Mouse (Mus musculus): ENCODE data around the gene Isy1.

The Isy1 gene

DNA sequence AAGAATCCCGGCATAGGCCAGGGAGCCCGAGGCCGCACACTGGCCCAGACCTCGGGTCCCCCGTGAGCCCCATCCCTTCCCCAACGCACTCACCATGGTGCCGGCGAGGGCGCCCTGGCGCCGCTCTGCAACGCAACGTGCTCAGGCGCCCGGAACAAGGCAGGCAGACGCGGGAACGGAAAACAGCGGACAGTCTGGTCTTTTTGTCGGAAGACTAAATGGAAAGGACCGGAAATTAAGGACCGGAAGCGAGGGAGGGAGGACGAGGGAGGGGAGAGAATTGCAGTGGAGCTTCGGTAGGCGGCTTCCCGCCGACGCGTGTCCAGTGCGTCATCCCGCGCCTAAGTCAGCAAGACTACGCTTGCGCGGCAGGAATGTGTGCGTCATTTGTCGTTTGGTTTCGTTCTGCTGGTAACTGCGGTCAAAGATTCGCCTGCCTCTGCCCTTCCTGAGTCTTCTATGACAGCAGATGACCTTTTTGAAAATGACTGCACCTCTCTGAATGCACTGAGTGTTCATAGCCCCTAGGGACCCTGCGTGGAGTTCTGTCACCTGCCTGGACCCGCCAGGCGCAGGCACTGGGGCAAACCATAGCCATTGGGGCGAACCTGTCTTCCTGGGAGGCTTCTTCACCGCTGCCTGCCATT, at the start of gene Isy1:
TSS of gene Isy1 (minus strand) at position 248 of the 647 bp plus-strand sequence.
- CTCF ChIA-PET = interaction anchor here (0.8 kb wide), 1 partner anchor 11 kb away, joined by 3 read pairs; no protein-coding TSS in a partner anchor

DNA sequence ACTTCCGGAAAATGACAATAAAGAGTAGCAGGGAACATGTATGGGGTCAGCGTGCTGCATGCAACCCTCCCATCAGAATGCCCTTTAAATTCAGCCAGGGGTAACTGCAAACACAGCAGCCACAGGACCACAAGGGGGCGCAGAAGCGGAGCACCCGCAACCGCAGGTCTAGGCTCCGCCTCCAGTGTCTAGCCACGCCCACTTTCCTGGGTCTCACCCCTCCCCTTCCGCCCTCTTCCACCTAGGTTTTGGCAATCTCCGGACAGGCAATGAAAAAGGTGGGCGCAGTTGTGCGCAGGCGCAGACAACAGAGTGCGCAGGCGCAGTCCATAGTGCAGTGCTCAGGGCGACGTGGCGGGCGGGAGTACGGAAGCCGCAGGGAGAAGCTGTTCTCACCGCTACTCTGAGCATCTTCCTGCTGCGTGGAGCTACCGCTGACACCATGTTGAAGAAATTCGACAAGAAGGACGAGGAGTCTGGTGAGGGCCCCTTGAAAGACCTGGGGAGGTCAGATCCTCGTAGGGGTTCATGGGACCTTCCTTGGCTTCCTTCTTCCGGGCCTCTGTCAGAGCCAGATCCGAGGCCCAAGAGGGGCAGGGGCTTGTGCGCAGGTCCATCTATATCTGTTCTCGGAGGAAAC, 49.1 kb upstream of the Isy1 start, which contains the start of gene Copg1:
TSS of gene Copg1 (plus strand) at position 221 of the 640 bp plus-strand sequence.
- CTCF ChIA-PET = no interaction called here

GRCm38 (mm10) chr6:87886721-87887120, 48.1 kb upstream of the Isy1 start:
- CTCF ChIA-PET = interaction anchor here (0.8 kb wide), 1 partner anchor 177 kb away, joined by 3 read pairs; no protein-coding TSS in a partner anchor

- CTCF ChIA-PET = interaction anchor here (0.6 kb wide), 1 partner anchor 547 kb away, joined by 3 read pairs; no protein-coding TSS in a partner anchor
Measured at GRCm38 (mm10) chr6:87882816-87883215, 44.2 kb upstream of the Isy1 start.

GRCm38 (mm10) chr6:87882221-87882620, 43.6 kb upstream of the Isy1 start:
- CTCF ChIA-PET = interaction anchor here (0.6 kb wide), 1 partner anchor 548 kb away, joined by 3 read pairs; no protein-coding TSS in a partner anchor

DNA sequence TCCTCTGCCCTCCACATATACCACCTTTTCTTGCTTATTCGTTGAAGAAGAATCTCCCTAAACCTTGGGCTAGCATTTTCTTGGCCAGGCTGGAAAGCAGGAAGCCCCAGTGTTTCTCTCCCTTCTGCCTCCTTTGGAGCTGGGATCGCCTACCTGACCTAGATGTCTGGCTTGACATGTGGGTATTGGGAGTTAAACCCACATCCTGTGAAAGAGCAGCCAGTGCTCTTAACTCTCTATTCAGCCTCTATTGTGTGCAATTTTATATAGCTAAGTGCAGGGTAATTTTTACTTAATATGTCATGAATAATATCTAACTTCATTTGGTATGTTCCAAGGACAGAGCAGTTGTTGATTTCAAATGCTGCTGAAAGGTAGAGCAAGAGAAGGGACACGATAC, 41.0 kb upstream of the Isy1 start:
- CTCF ChIA-PET = interaction anchor here (0.5 to 0.7 kb wide), 3 partner anchors 36 to 981 kb away, joined by 3 to 12 read pairs (median 4); no protein-coding TSS in a partner anchor

DNA sequence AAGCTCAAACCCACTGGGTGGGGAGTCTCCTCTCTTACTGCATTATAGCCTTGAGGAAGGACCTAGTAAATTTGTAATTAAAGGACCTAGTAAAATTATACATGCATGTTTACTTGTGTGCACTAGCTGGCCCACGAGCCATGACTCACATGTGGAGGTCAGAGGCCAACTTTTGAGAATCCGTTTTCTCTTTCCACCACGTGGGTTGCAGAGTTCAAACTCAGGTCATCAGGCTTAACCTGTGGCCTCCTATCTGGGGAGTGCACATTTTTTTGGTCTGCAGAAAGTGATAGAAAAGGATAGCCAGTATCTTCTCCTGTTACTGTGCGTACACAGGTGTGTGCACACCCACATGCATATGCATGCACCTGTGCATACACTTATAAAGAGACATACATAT, 40.4 kb upstream of the Isy1 start:
- CTCF ChIA-PET = interaction anchor here (0.6 kb wide), 1 partner anchor 980 kb away, joined by 4 read pairs; no protein-coding TSS in a partner anchor

DNA sequence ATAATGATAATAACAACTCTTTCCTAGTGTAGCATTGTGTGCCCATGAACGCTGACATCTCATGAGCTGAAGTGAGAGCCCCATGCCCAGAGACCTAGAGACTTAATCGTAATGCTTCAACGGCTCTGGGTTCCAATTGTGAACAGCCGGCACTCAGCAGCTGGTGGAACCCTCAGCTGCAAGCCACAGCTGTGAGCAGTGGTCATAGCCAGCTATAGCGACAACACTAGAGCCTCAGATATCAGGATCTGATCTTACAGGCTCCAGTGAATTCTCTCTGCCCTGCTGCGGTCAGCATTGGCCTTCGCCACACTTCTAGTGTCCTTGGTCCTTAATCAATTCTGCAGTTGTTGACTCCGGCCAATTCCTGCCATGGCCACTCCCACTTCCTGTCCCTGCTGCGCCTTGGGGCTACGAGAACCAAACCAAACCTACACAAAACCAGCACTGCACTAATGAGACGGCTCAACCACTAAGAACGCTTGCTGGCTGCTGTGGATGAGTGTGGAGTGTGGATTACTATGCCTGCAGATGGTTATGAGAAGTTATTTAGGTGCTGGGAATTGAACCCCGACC, 37.6 kb upstream of the Isy1 start:
- CTCF ChIA-PET = no interaction called here

DNA sequence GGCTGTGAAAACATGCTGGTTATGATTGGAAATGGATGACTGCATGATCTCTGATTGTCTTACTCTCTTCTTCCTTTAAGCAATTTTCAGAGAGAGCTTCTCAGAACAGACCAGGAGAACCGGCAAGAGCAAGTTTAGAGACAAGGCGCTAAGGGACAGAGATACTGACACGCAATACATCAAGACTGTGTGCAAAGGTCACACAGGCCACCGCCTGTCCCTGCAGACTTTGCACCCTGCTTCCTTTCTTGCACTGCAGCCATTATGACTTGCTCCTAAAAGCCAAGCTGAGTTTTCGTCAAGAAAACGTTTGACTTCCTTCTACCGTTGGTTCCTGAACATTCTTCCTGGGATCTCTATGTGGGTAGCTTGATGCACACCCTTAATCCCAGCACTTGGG, 37.0 kb upstream of the Isy1 start:
- CTCF ChIA-PET = no interaction called here

DNA sequence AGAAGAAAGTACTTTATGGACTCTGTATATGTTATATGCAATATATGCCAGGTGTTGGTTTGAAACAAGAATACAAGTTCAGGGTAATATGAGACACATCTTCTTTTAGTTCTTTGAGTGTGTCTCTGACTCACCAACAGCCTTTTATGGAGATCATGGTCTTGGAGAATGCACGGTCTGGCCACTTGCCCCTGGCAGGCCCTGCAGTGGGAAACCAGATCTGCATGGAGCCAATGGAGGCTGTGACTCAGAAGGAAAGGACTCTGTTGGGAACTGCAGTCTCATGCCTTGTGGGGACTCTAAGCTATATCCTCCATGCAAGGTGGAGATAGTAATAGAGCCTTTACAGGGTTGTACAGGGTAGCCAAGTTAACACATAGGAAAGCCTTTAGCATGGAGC, 36.5 kb upstream of the Isy1 start:
- CTCF ChIA-PET = no interaction called here

DNA sequence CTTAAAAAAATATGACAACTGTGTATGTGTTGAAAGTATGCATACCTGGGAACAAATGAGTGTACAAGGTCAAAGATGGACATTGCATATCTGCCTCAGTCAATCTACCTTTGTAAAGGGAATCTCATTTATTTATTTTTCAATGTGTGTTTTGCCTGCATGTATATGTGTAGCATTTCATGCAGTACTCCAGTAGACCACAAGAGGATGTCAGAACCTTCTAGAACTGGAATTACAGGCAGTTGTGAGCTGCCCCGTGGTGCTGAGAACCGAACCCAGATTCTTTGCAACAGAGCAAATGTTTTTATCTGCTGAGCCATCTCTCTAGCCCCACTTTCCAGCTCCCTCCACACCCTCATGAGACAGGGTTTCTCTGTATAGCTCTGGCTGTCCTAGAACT, 35.4 kb upstream of the Isy1 start:
- CTCF ChIA-PET = no interaction called here

GRCm38 (mm10) chr6:87873104-87873503, 34.5 kb upstream of the Isy1 start:
- CTCF ChIA-PET = no interaction called here

DNA sequence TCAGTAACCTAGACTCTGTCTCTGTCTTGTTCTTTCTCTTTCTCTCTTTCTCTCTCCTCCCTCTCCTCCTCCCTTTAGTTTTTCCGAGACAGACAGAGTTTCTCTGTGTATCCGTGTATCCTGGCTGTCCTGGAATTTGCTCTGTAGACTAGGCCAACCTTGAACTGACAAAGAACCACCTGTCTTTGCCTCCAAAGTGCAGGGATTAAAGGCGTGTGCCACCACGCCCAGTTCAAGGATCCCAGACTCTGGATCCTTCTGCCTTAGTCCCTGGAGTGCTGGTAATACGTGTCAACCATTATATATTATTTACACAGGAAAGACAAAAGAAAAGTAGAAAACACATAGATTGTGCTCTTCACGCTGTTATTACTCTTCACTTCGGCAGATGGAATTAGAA, 32.6 kb upstream of the Isy1 start:
- CTCF ChIA-PET = no interaction called here

- CTCF ChIA-PET = no interaction called here
Measured at GRCm38 (mm10) chr6:87870440-87870839, 31.8 kb upstream of the Isy1 start.

GRCm38 (mm10) chr6:87868871-87869506, 30.4 kb upstream of the Isy1 start:
- CTCF ChIA-PET = no interaction called here

- CTCF ChIA-PET = no interaction called here
Measured at GRCm38 (mm10) chr6:87867256-87867655, 28.7 kb upstream of the Isy1 start.

DNA sequence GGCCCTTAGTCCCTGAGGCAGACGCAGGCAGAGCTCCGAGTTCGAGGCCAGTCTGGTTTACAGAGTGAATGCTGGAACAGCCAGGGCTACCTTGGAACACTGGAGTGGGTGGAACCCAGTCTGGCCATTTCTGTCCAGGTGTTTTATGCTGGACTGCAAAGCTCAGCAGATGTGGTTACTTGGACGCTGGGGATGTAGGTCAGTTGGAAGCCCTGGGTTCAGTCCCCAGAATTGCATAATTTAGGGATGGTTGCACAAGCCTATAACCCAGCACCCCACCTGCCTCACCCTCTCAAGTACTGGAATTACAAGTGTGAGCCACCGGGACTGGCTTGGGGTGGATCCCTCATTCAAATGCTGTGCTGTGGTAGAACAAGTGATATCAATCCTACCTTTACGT, 27.6 kb upstream of the Isy1 start:
- CTCF ChIA-PET = no interaction called here

DNA sequence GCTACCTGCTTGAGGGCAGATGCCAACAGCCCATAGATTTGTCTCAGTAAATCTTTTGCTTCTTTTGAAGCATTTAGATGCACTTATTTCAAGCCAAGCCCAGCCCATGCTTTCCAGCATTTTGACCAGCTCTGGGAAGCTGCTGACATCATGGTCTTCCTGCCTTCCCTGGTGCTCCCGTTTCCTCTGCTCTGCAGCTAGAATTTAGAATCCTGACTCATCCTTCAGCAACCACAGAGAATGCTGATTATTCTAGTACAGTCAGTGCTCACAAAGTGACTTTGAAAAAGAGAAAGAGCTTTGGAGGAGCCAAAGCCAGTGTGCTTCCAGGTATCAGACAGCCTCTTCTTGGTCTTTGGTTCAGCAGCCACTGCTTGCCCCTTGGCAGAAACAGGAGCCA, 18.5 kb upstream of the Isy1 start:
- CTCF ChIA-PET = no interaction called here

DNA sequence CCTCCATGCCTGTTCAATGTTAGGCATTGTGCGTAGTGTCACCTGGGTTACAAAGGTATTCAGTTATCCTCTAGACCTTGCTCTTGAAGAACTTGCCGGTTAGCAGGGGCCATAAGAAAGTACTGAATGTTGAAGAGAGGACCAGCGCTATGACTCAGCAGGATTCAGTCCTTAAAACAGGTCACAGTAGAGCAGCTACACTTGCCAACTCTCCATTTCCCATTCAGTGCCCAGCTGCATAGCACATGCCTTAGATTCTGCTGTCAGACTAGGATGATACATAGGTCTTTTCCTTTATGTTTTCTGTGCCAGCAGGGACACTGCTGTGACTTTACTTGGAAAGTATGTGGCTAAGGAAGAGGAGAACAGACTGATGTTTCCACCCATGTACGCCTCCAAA, 14.8 kb upstream of the Isy1 start:
- CTCF ChIA-PET = no interaction called here

GRCm38 (mm10) chr6:87851871-87852270, 13.3 kb upstream of the Isy1 start:
- CTCF ChIA-PET = interaction anchor here (0.5 to 0.6 kb wide), 3 partner anchors 31 to 1317 kb away, joined by 3 to 4 read pairs (median 3); no protein-coding TSS in a partner anchor

- CTCF ChIA-PET = no interaction called here
Measured at GRCm38 (mm10) chr6:87850900-87851614, 12.5 kb upstream of the Isy1 start, which contains the start of gene Cnbp. Gene Cnbp (minus strand): TSS chr6:87851106.

All from spleen, embryonic (tissue).